Mouse (Mus musculus) liver, embryonic 13.5 days (tissue): Measurements from ENCODE around the gene Cst9. TPM values are rescaled to one million over a fixed set of nuclear protein-coding genes. Genes with fewer than 3 reads are reported as not detected.

Source experiments
- ATAC-seq: fragments of 200-750 bp; cut with Nextera tagmentation; 2 replicates; pipeline ENCODE4 v1.8.0; 2017; ENCODE audit warnings: low read depth, mild to moderate bottlenecking, moderate number of reproducible peaks, moderate library complexity
- DNase-seq: peaks from one replicate; pipeline ENCODE4 v3.0.0; 2022
- H3K27ac ChIP-seq: fragments of 300-500 bp; sonication (generic); 2 replicates; pipeline ENCODE4 v1.5.1; 2015; ENCODE audit warnings: moderate library complexity, mild to moderate bottlenecking, inconsistent platforms
- H3K27me3 ChIP-seq: fragments of 300-500 bp; sonication (generic); 2 replicates; pipeline ENCODE4 v1.6.1; 2015; ENCODE audit warnings: mild to moderate bottlenecking, inconsistent platforms
- H3K36me3 ChIP-seq: fragments of 300-500 bp; sonication (generic); 2 replicates; pipeline ENCODE4 v1.6.1; 2015; ENCODE audit warnings: mild to moderate bottlenecking, inconsistent platforms
- H3K4me1 ChIP-seq: fragments of 300-500 bp; sonication (generic); replicated peaks from 2 replicates; pipeline ENCODE4 v1.6.1; 2015; ENCODE audit warnings: inconsistent platforms
- H3K4me2 ChIP-seq: fragments of 300-500 bp; sonication (generic); 2 replicates; pipeline ENCODE4 v1.6.1; 2015; ENCODE audit warnings: inconsistent platforms, mild to moderate bottlenecking, moderate library complexity
- H3K4me3 ChIP-seq: fragments of 300-500 bp; sonication (generic); replicated peaks from 2 replicates; pipeline ENCODE4 v1.5.1; 2015; ENCODE audit warnings: mild to moderate bottlenecking, inconsistent platforms
- H3K9ac ChIP-seq: fragments of 300-500 bp; sonication (generic); 2 replicates; pipeline ENCODE4 v1.6.1; 2015; ENCODE audit warnings: mild to moderate bottlenecking, inconsistent platforms
- H3K9me3 ChIP-seq: fragments of 300-500 bp; sonication (generic); replicated peaks from 2 replicates; pipeline ENCODE4 v1.6.1; 2016; ENCODE audit warnings: inconsistent platforms
- WGBS: fragments of 180-500 bp; shearing (Covaris S2); methylation state at CpG from one replicate; pipeline ENCODE4 v1.1.7; 2015; ENCODE audit not compliant: insufficient replicate concordance; 5-methylcytosine and 5-hydroxymethylcytosine counted together
- polyA plus RNA-seq: library from polyadenylated mRNA; unstranded; fragments of >200 nt; fragmentation: Nextera tagmentation; extraction: Ambion mirVana; gene quantifications from 2 replicates; pipeline ENCODE4 v1.2.1, GENCODE M21; 2015

The Cst9 gene
- polyA plus RNA-seq, 1 experiment from 2014 or later = 0.40 TPM

- 63% methylated on average over 4 of the region's 4 CpGs for WGBS
- Histone ChIP-seq H3K4me3 (no peak overlapping the region), H3K4me1 (no peaks in the 10 kb centered on the region), H3K4me2 (no peak overlapping the region), H3K27ac (no peak overlapping the region), H3K27me3 (no peaks in the 10 kb centered on the region), H3K9me3 (no peaks in the 10 kb centered on the region), H3K9ac (no peak overlapping the region), H3K36me3 (no peaks in the 10 kb centered on the region)
- DNase-seq (no peak), ATAC-seq (no peak)
These were observed 22.6 kb downstream of the Cst9 start for GRCm38 (mm10) chr2:148857506-148857905.

GRCm38 (mm10) chr2:148860993-148861392 lies 26.0 kb downstream of the Cst9 start:
- Histone ChIP-seq H3K27ac (no peak overlapping the region), H3K27me3 (no peaks in the 10 kb centered on the region), H3K4me2 (no peak overlapping the region), H3K4me1 (no peaks in the 10 kb centered on the region), H3K4me3 (no peak overlapping the region), H3K9me3 (no peaks in the 10 kb centered on the region), H3K9ac (no peak overlapping the region), H3K36me3 (no peaks in the 10 kb centered on the region)
- ATAC-seq (no peak), DNase-seq (no peak)
- WGBS = 66% methylated on average over 4 of the region's 4 CpGs

- Histone ChIP-seq H3K9ac (no peak overlapping the region), H3K9me3 (no peaks in the 10 kb centered on the region), H3K4me1 (no peaks in the 10 kb centered on the region), H3K4me2 (no peak overlapping the region), H3K27ac (no peak overlapping the region), H3K36me3 (no peaks in the 10 kb centered on the region), H3K4me3 (no peak overlapping the region), H3K27me3 (no peaks in the 10 kb centered on the region)
- no peak for ATAC-seq
- DNase-seq = no peak
These were observed 26.7 kb downstream of the Cst9 start for GRCm38 (mm10) chr2:148861693-148862092.

- 34% methylated on average over 2 of the region's 2 CpGs for WGBS
- no peak for DNase-seq
- Histone ChIP-seq H3K9me3 (no peaks in the 10 kb centered on the region), H3K27me3 (no peaks in the 10 kb centered on the region), H3K27ac (no peak within 1 kb of the TSS), H3K9ac (no peak within 1 kb of the TSS), H3K36me3 (no peaks in the 10 kb centered on the region), H3K4me3 (no peak within 1 kb of the TSS), H3K4me2 (no peak within 1 kb of the TSS), H3K4me1 (no peaks in the 10 kb centered on the region)
- ATAC-seq = no peak
These were observed 30.0 kb downstream of the Cst9 start, which contains the start of gene 9230104L09Rik for GRCm38 (mm10) chr2:148864966-148865365. Gene 9230104L09Rik, minus strand, starts transcription at chr2:148865038.

GRCm38 (mm10) chr2:148868959-148869358 lies 34.0 kb downstream of the Cst9 start:
- no peak overlapping the region for H3K27ac ChIP-seq
- ATAC-seq = no peak
- WGBS = 17% methylated on average over 1 of the region's 1 CpGs

GRCm38 (mm10) chr2:148870526-148870925 lies 35.6 kb downstream of the Cst9 start:
- Histone ChIP-seq H3K4me2 (no peak overlapping the region), H3K9me3 (no peaks in the 10 kb centered on the region), H3K4me1 (peaks cover 20% of the 10 kb centered on the region), H3K4me3 (no peak overlapping the region), H3K9ac (no peak overlapping the region), H3K27me3 (no peaks in the 10 kb centered on the region), H3K27ac (no peak overlapping the region), H3K36me3 (peaks cover 11% of the 10 kb centered on the region; the same call in 1 of the 2 replicates)
- no peak for DNase-seq
- no peak for ATAC-seq
- WGBS = 63% methylated on average over 3 of the region's 3 CpGs

More at GRCm38 (mm10) chr2:148868959-148869358, 34.0 kb downstream of the Cst9 start:
- no peak overlapping the region for H3K9ac ChIP-seq
- H3K9me3 ChIP-seq = no peaks in the 10 kb centered on the region
- peaks cover 12% of the 10 kb centered on the region for H3K4me1 ChIP-seq
- no peak overlapping the region for H3K4me3 ChIP-seq
- no peak overlapping the region for H3K4me2 ChIP-seq
- H3K36me3 ChIP-seq = peaks cover 11% of the 10 kb centered on the region; the same call in 1 of the 2 replicates
- DNase-seq = no peak
- H3K27me3 ChIP-seq = no peaks in the 10 kb centered on the region

- Histone ChIP-seq H3K27ac (no peak overlapping the region), H3K36me3 (peaks cover 11% of the 10 kb centered on the region; the same call in 1 of the 2 replicates), H3K4me1 (peaks cover 31% of the 10 kb centered on the region), H3K27me3 (no peaks in the 10 kb centered on the region), H3K4me3 (0 out of 2 replicates have a peak overlapping the region, but pooled peaks have one; percentile 2), H3K4me2 (peak overlapping the region; percentile 83; the same call in 1 of the 2 replicates), H3K9me3 (no peaks in the 10 kb centered on the region), H3K9ac (no peak overlapping the region)
- DNase-seq (no peak), ATAC-seq (no peak)
- WGBS = 63% methylated on average over 4 of the region's 4 CpGs
These were observed 37.9 kb downstream of the Cst9 start for GRCm38 (mm10) chr2:148872860-148873259.

GRCm38 (mm10) chr2:148874224-148874616 lies 39.3 kb downstream of the Cst9 start:
- Histone ChIP-seq H3K9me3 (no peaks in the 10 kb centered on the region), H3K36me3 (peaks cover 11% of the 10 kb centered on the region; the same call in 1 of the 2 replicates), H3K4me2 (peak overlapping the region; percentile 83), H3K4me1 (peaks cover 31% of the 10 kb centered on the region), H3K9ac (peak overlapping the region; percentile 77), H3K4me3 (peak overlapping the region; percentile 80), H3K27me3 (no peaks in the 10 kb centered on the region), H3K27ac (peak overlapping the region; percentile 76; the same call in 1 of the 2 replicates)
- ATAC-seq (no peak), DNase-seq (no peak)
- WGBS = 23% methylated on average over 3 of the region's 3 CpGs

- H3K4me1 ChIP-seq = peaks cover 31% of the 10 kb centered on the region
- H3K4me3 ChIP-seq = peak overlapping the region; percentile 80
- H3K9me3 ChIP-seq = no peaks in the 10 kb centered on the region
- DNase-seq = no peak
- H3K9ac ChIP-seq = peak overlapping the region; percentile 77
- no peaks in the 10 kb centered on the region for H3K27me3 ChIP-seq
- H3K36me3 ChIP-seq = peaks cover 11% of the 10 kb centered on the region; the same call in 1 of the 2 replicates
- H3K4me2 ChIP-seq = peak overlapping the region; percentile 83
- peak; percentile 80 for ATAC-seq
- WGBS = under 1% methylated on average over 34 of the region's 34 CpGs
- peak overlapping the region; percentile 76 for H3K27ac ChIP-seq
These were observed 39.8 kb downstream of the Cst9 start for GRCm38 (mm10) chr2:148874617-148875334.

- ATAC-seq (peak; percentile 97), DNase-seq (peak; percentile 82)
- Histone ChIP-seq H3K36me3 (peaks cover 11% of the 10 kb centered on the region; the same call in 1 of the 2 replicates), H3K9me3 (no peaks in the 10 kb centered on the region), H3K9ac (peak within 1 kb of the TSS; percentile 77), H3K4me3 (peak within 1 kb of the TSS; percentile 80), H3K27ac (peak within 1 kb of the TSS; percentile 76), H3K4me2 (peak within 1 kb of the TSS; percentile 83), H3K27me3 (no peaks in the 10 kb centered on the region), H3K4me1 (peaks cover 31% of the 10 kb centered on the region)
- WGBS = under 1% methylated on average over 19 of the region's 19 CpGs
These were observed 40.4 kb downstream of the Cst9 start, which contains the start of gene Cst3 for GRCm38 (mm10) chr2:148875335-148875811. Gene Cst3, minus strand, starts transcription at chr2:148875692.

- no peaks in the 10 kb centered on the region for H3K9me3 ChIP-seq
- H3K4me2 ChIP-seq = no peak overlapping the region
- H3K27ac ChIP-seq = no peak overlapping the region
- peaks cover 4% of the 10 kb centered on the region; the same call in 1 of the 2 replicates for H3K36me3 ChIP-seq
- no peaks in the 10 kb centered on the region for H3K27me3 ChIP-seq
- H3K9ac ChIP-seq = no peak overlapping the region
- H3K4me3 ChIP-seq = no peak overlapping the region
- peaks cover 31% of the 10 kb centered on the region for H3K4me1 ChIP-seq
- DNase-seq = no peak
- 19% methylated on average over 3 of the region's 3 CpGs for WGBS
- ATAC-seq = no peak
These were observed 42.2 kb downstream of the Cst9 start for GRCm38 (mm10) chr2:148877016-148877770.
